Mouse (Mus musculus) G1E (cell line): ENCODE measurements around the gene Mrps27.

Source experiments
- CTCF ChIP-seq: IDR thresholded peaks from 2 replicates; pipeline ENCODE4 v1.5.1; 2012; ENCODE audit warnings: low read depth, low read length, inconsistent platforms, mixed read lengths
- GATA1 ChIP-seq: IDR thresholded peaks from 2 replicates; pipeline ENCODE4 v1.6.1; 2012; ENCODE audit warnings: borderline replicate concordance, low read length, inconsistent platforms, mixed read lengths
- TAL1 ChIP-seq: conservative IDR thresholded peaks from 2 replicates; pipeline ENCODE4 v1.6.1; 2012; ENCODE audit warnings: low read depth, low read length, inconsistent platforms, mixed read lengths

DNA sequence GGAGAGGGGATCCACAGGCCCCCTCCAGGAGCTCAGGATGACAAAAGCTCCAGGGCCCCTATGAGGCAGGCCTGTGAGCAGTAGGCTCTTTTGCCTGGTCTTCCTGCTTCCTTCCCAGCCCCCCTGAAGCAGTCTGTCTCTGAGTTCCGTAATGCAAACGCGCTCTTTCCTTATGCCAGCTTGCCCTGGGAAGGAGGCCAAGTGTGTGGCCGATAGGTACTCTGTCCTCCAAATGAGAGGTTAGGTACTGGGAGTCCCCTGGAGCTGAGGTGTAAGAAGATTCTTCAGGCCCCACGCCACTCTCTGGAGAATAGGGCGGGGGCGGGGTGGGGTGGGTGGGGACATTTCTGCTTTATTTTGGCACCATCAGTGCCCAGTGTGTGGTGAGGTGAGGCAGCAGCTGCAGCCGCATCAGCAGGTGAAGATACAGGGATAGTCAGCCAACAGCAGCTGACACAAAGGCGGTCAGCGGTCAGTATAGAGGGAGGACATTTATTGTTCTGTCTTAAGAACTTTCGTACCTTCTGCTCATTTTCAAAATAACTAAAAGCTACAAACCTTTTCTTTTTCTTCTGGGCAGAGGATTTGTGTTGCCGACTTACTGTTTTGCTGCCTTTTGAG, 23.1 kb downstream of the Mrps27 start:
- TF ChIP-seq CTCF (no peak), GATA1 (no peak), TAL1 (no peak)
